Mouse (Mus musculus) E14TG2a.4 (cell line): ENCODE measurements around the gene Ttc7b.

ENCODE experiments used
- CTCF ChIP-seq: conservative IDR thresholded peaks from 2 replicates; pipeline ENCODE4 v1.5.1; 2014; ENCODE audit warnings: low read length
- NANOG ChIP-seq: IDR thresholded peaks from 2 replicates; pipeline ENCODE4 v1.6.1; 2014; ENCODE audit warnings: borderline replicate concordance, low read length, mixed read lengths

GRCm38 (mm10) chr12:100331806-100332205, 188.8 kb downstream of the Ttc7b start:
- TF ChIP-seq CTCF (no peak), NANOG (no peak)
